9 mouse cellular contexts compared by ENCODE assay signal in the genomic region with DNA sequence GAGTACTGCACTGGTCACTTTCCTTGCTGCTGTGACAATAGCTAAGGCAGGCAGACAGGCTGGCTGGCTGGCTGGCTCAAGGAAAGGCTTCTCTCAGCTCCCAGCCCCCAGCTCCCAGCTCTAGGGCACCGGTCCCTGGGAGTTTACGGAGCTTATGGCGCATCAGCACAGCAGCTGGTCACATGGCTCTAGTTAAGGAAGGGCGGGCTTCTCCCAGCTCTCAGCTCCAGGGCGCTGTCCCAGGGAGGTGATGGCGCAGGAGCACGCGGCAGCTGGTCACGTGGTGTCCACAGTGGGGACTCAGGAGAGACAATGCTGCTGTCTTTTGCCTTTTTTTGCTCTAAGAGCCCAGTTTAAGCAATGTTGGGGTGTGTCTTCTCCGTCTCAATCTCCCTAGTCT.
DNase-seq lines count a peak whose midpoint lies in the region; ATAC-seq lines count a peak whose summit lies in the region.
"Had no signal": no experiment of that assay in that cellular context is flagged by ENCODE, and none has a peak within 500 bp of the region (broad histone marks: within the 10 kb centered on the region; RNA-seq: fewer than 3 reads in every experiment).

No protein-coding gene starts in this region.

- ATAC-seq in embryonic facial prominence, embryonic 15.5 days (ENCODE audit: insufficient number of reproducible peaks, low FRiP score, low TSS enrichment, low read depth): no peak
- peak; percentile 84 for ATAC-seq in hindbrain, embryonic 12.5 days (ENCODE audit: low FRiP score)
- ATAC-seq in megakaryocyte-erythroid progenitor cell, adult 5-6 weeks (replicated peaks; ENCODE audit: low FRiP score, low TSS enrichment, poor library complexity, severe bottlenecking): peak; percentile 51; the same call in 1 of the 2 replicates
- no peak for ATAC-seq in erythroblast, adult 5-6 weeks (replicated peaks; ENCODE audit: low FRiP score, poor library complexity, severe bottlenecking)

- H3K4me3 ChIP-seq in embryonic facial prominence, embryonic 15.5 days (replicated peaks): 0 out of 2 replicates have a peak overlapping the region, but pooled peaks have one; percentile 10
- no peak overlapping the region for H3K4me3 ChIP-seq in hindbrain, embryonic 12.5 days

- H3K4me1 ChIP-seq in embryonic facial prominence, embryonic 15.5 days: no peaks in the 10 kb centered on the region
- H3K4me1 ChIP-seq in hindbrain, embryonic 12.5 days: peaks cover 6% of the 10 kb centered on the region; the same call in 1 of the 2 replicates

- peak; percentile 31 for DNase-seq in gastrocnemius, postnatal 14 days
- DNase-seq in gastrocnemius, adult 8-10 months (ENCODE audit: low spot score in 2 of 2): no peak
- DNase-seq in ES-CJ7 (ENCODE audit: low read depth, low spot score): peak; percentile 75
- DNase-seq in testis, postnatal 10 days (ENCODE audit: low spot score): peak; percentile 52

- H3K27ac ChIP-seq in embryonic facial prominence, embryonic 15.5 days (replicated peaks): no peak overlapping the region
- H3K27ac ChIP-seq in hindbrain, embryonic 12.5 days: no peak overlapping the region

- no peak overlapping the region for H3K9ac ChIP-seq in embryonic facial prominence, embryonic 15.5 days
- peak overlapping the region; percentile 32; the same call in 1 of the 2 replicates for H3K9ac ChIP-seq in hindbrain, embryonic 12.5 days

- no peaks in the 10 kb centered on the region for H3K9me3 ChIP-seq in embryonic facial prominence, embryonic 15.5 days (replicated peaks)
- H3K9me3 ChIP-seq in hindbrain, embryonic 12.5 days (replicated peaks): no peaks in the 10 kb centered on the region

- H3K36me3 ChIP-seq in embryonic facial prominence, embryonic 15.5 days: no peaks in the 10 kb centered on the region
- H3K36me3 ChIP-seq in hindbrain, embryonic 12.5 days: no peaks in the 10 kb centered on the region

- peak overlapping the region; percentile 37 for H3K4me2 ChIP-seq in embryonic facial prominence, embryonic 15.5 days (replicated peaks)
- H3K4me2 ChIP-seq in hindbrain, embryonic 12.5 days (replicated peaks): peak overlapping the region; percentile 44

- no peaks in the 10 kb centered on the region for H3K27me3 ChIP-seq in embryonic facial prominence, embryonic 15.5 days
- H3K27me3 ChIP-seq in hindbrain, embryonic 12.5 days: peaks cover 10% of the 10 kb centered on the region
- H3K27me3 ChIP-seq: CH12.LX had no signal

- 18% methylated on average over 10 of the region's 10 CpGs for WGBS in embryonic facial prominence, embryonic 15.5 days
- WGBS in hindbrain, embryonic 12.5 days: 21% methylated on average over 10 of the region's 10 CpGs

- intact Hi-C loops in gastrocnemius, postnatal 14 days (cut with DNase I; ENCODE audit: low total_unique reads): no loop called here

Comparison
In these comparisons a context has a peak if more than half of its experiments do, and no peak if none do; other contexts are left out.
1. DNase-seq: peak in gastrocnemius, postnatal 14 days (single experiment), ES-CJ7 (single experiment) and testis, postnatal 10 days (single experiment); none in gastrocnemius, adult 8-10 months (0 of 2).
2. ATAC-seq: peak in hindbrain, embryonic 12.5 days (single experiment) and megakaryocyte-erythroid progenitor cell, adult 5-6 weeks (single experiment); none in embryonic facial prominence, embryonic 15.5 days (single experiment) and erythroblast, adult 5-6 weeks (single experiment).